Mouse (Mus musculus) ovary, postnatal 10 days (tissue): ENCODE data around the gene Podxl.
"Not testable (repeated sequence)": the region's sequence is repeated elsewhere in the genome, so short reads cannot be mapped to it uniquely, and the experiment has no call there.

Experiments used
- DNase-seq: peaks from one replicate; pipeline ENCODE4 v3.0.0; 2022; ENCODE audit warnings: low spot score

Gene Podxl

GRCm38 (mm10) chr6:31567200-31567599 is 3.4 kb upstream of the Podxl start:
- DNase-seq = no peak

- DNase-seq = no peak
Observed at GRCm38 (mm10) chr6:31564901-31565391, 1.2 kb upstream of the Podxl start.

GRCm38 (mm10) chr6:31564182-31564531 is 376 bp upstream of the Podxl start:
- DNase-seq = no peak

- no peak for DNase-seq
Observed at GRCm38 (mm10) chr6:31562371-31563080, 1.3 kb downstream of the Podxl start.

GRCm38 (mm10) chr6:31561948-31562347 is 1.8 kb downstream of the Podxl start:
- DNase-seq = not testable (repeated sequence)

- DNase-seq = no peak
Observed at GRCm38 (mm10) chr6:31560138-31560959, 3.4 kb downstream of the Podxl start.

- DNase-seq = no peak
Observed at GRCm38 (mm10) chr6:31556460-31557100, 7.2 kb downstream of the Podxl start.

GRCm38 (mm10) chr6:31550876-31551532 is 12.8 kb downstream of the Podxl start:
- DNase-seq = no peak

GRCm38 (mm10) chr6:31549361-31550051 is 14.3 kb downstream of the Podxl start:
- DNase-seq = peak; percentile 26

- DNase-seq = no peak
Observed at GRCm38 (mm10) chr6:31544318-31544717, 19.5 kb downstream of the Podxl start.

- no peak for DNase-seq
Observed at GRCm38 (mm10) chr6:31540018-31540417, 23.8 kb downstream of the Podxl start.

GRCm38 (mm10) chr6:31538112-31538511 is 25.7 kb downstream of the Podxl start:
- no peak for DNase-seq

- no peak for DNase-seq
Observed at GRCm38 (mm10) chr6:31537193-31537592, 26.6 kb downstream of the Podxl start.

GRCm38 (mm10) chr6:31534705-31535104 is 29.1 kb downstream of the Podxl start:
- no peak for DNase-seq

GRCm38 (mm10) chr6:31531880-31532279 is 31.9 kb downstream of the Podxl start:
- no peak for DNase-seq

GRCm38 (mm10) chr6:31528339-31528738 is 35.4 kb downstream of the Podxl start:
- DNase-seq = no peak

GRCm38 (mm10) chr6:31527897-31528296 is 35.9 kb downstream of the Podxl start:
- DNase-seq = no peak

GRCm38 (mm10) chr6:31526929-31527328 is 36.9 kb downstream of the Podxl start:
- DNase-seq = no peak

GRCm38 (mm10) chr6:31525231-31525900 is 38.4 kb downstream of the Podxl start:
- no peak for DNase-seq

- no peak for DNase-seq
Observed at GRCm38 (mm10) chr6:31524647-31525046, 39.1 kb downstream of the Podxl start.

- DNase-seq = no peak
Observed at GRCm38 (mm10) chr6:31524121-31524520, 39.7 kb downstream of the Podxl start.
